Mouse (Mus musculus) olfactory bulb, adult 2 months (tissue): Measurements from ENCODE around the gene Gosr1.

Source experiments
- CTCF ChIP-seq: fragments of 200-500 bp; IDR thresholded peaks from 2 replicates; pipeline ENCODE4 v1.5.1; 2012; ENCODE audit warnings: low read depth, mild to moderate bottlenecking, low read length, moderate library complexity; ENCODE audit not compliant: insufficient read depth
- POLR2A ChIP-seq: fragments of 200-500 bp; IDR thresholded peaks from 2 replicates; pipeline ENCODE4 v1.6.1; 2012; ENCODE audit warnings: mild to moderate bottlenecking, low read depth, low read length, moderate library complexity; ENCODE audit not compliant: insufficient read depth

- TF ChIP-seq CTCF: no peak
- no peak for TF ChIP-seq POLR2A
Measured at GRCm38 (mm10) chr11:76685604-76686003, 77.8 kb downstream of the Gosr1 start.
